Comparison of ENCODE assay signal across 11 mouse cellular contexts in genomic region chr4:133469122-133469521, GRCm38 (mm10). TPM values are rescaled to one million over a fixed set of nuclear protein-coding genes. Genes with fewer than 3 reads are reported as not detected.
DNase-seq lines count a peak whose midpoint lies in the region; ATAC-seq and TF ChIP-seq lines count a peak whose summit lies in the region.
"Had no signal": no experiment of that assay in that cellular context is flagged by ENCODE, and none has a peak within 500 bp of the region (broad histone marks: within the 10 kb centered on the region; RNA-seq: fewer than 3 reads in every experiment).

No protein-coding gene starts in this region.

- WGBS in forebrain, embryonic 10.5 days = 16% methylated on average over 12 of the region's 12 CpGs
- WGBS in forebrain, postnatal 0 days = 23% methylated on average over 12 of the region's 12 CpGs
- 14% methylated on average over 12 of the region's 12 CpGs for WGBS in lung, embryonic 15.5 days
- WGBS in intestine, embryonic 15.5 days = 10% methylated on average over 12 of the region's 12 CpGs
- WGBS in stomach, embryonic 14.5 days = 14% methylated on average over 12 of the region's 12 CpGs

- H3K9ac ChIP-seq in forebrain, postnatal 0 days = no peak overlapping the region
- no peak overlapping the region for H3K9ac ChIP-seq in lung, embryonic 15.5 days
- H3K9ac ChIP-seq in intestine, embryonic 15.5 days = no peak overlapping the region
- no peak overlapping the region for H3K9ac ChIP-seq in stomach, embryonic 14.5 days (replicated peaks; ENCODE audit: low read depth, low read length)

- no peak for ATAC-seq in forebrain, postnatal 0 days
- ATAC-seq in lung, embryonic 15.5 days (ENCODE audit: borderline replicate concordance, extremely low read depth, low FRiP score, low TSS enrichment) = no peak
- peak; percentile 54 for ATAC-seq in intestine, embryonic 15.5 days
- no peak for ATAC-seq in stomach, embryonic 14.5 days (ENCODE audit: insufficient number of reproducible peaks, insufficient read depth, low FRiP score, low read depth)

- DNase-seq in forebrain, embryonic 10.5 days (ENCODE audit: extremely low spot score, low spot score) = no peak
- DNase-seq in forebrain, postnatal 0 days = no peak
- DNase-seq in lung, postnatal 25 days (ENCODE audit: low spot score) = no peak
- no peak for DNase-seq in left cerebral cortex, adult 2 months (ENCODE audit: extremely low spot score in 1 of 2, low spot score in 2 of 2)
- no peak for DNase-seq in layer of hippocampus, postnatal 25 days (ENCODE audit: extremely low spot score in 1 of 2, low spot score in 1 of 2)
- DNase-seq: adrenal gland, postnatal 36 days; right cerebral cortex, postnatal 14 days had no signal

- H3K36me3 ChIP-seq in forebrain, embryonic 10.5 days (replicated peaks) = no peaks in the 10 kb centered on the region
- H3K36me3 ChIP-seq in forebrain, postnatal 0 days (ENCODE audit: insufficient read depth) = no peaks in the 10 kb centered on the region
- no peaks in the 10 kb centered on the region for H3K36me3 ChIP-seq in lung, embryonic 15.5 days
- H3K36me3 ChIP-seq in intestine, embryonic 15.5 days = no peaks in the 10 kb centered on the region
- H3K36me3 ChIP-seq in stomach, embryonic 14.5 days (ENCODE audit: control insufficient read depth, insufficient read depth, low read length) = no peaks in the 10 kb centered on the region

- H3K27ac ChIP-seq in forebrain, embryonic 10.5 days = no peak overlapping the region
- H3K27ac ChIP-seq in forebrain, postnatal 0 days (ENCODE audit: low read depth, low read length) = no peak overlapping the region
- H3K27ac ChIP-seq in lung, embryonic 15.5 days = no peak overlapping the region
- H3K27ac ChIP-seq in intestine, embryonic 15.5 days = no peak overlapping the region
- no peak overlapping the region for H3K27ac ChIP-seq in stomach, embryonic 14.5 days (ENCODE audit: low read length)
- no peak overlapping the region for H3K27ac ChIP-seq in left cerebral cortex, adult 2 months
- H3K27ac ChIP-seq: macrophage had no signal

- peaks cover 19% of the 10 kb centered on the region for H3K4me1 ChIP-seq in forebrain, embryonic 10.5 days
- H3K4me1 ChIP-seq in forebrain, postnatal 0 days (ENCODE audit: insufficient read depth) = no peaks in the 10 kb centered on the region
- H3K4me1 ChIP-seq in lung, embryonic 15.5 days = peaks cover 10% of the 10 kb centered on the region
- H3K4me1 ChIP-seq in intestine, embryonic 15.5 days (replicated peaks) = 0 out of 2 replicates have a peak, but pooled peaks cover 4% of the 10 kb centered on the region
- H3K4me1 ChIP-seq in stomach, embryonic 14.5 days (ENCODE audit: control insufficient read depth, insufficient read depth, low read length) = no peaks in the 10 kb centered on the region

- peaks cover 9% of the 10 kb centered on the region for H3K9me3 ChIP-seq in forebrain, embryonic 10.5 days
- no peaks in the 10 kb centered on the region for H3K9me3 ChIP-seq in forebrain, postnatal 0 days (ENCODE audit: low read length)
- H3K9me3 ChIP-seq in lung, embryonic 15.5 days = peaks cover 4% of the 10 kb centered on the region; the same call in 1 of the 2 replicates
- H3K9me3 ChIP-seq in intestine, embryonic 15.5 days = no peaks in the 10 kb centered on the region
- peaks cover 5% of the 10 kb centered on the region; the same call in 1 of the 2 replicates for H3K9me3 ChIP-seq in stomach, embryonic 14.5 days (ENCODE audit: control insufficient read depth, low read depth, low read length)

- TF ChIP-seq CTCF in forebrain, postnatal 0 days (IDR thresholded peaks at IDR 0.05; ENCODE audit: low read depth) = no peak
- TF ChIP-seq CTCF in left cerebral cortex, adult 2 months (IDR thresholded peaks at IDR 0.05) = no peak

- intact Hi-C loops in left cerebral cortex, adult 2 months (cut with DNase I) = no loop called here

- peaks cover 43% of the 10 kb centered on the region for H3K27me3 ChIP-seq in forebrain, embryonic 10.5 days (ENCODE audit: poor library complexity, severe bottlenecking)
- peaks cover 11% of the 10 kb centered on the region; the same call in 1 of the 2 replicates for H3K27me3 ChIP-seq in forebrain, postnatal 0 days (ENCODE audit: insufficient read depth, low read length)
- peaks cover 6% of the 10 kb centered on the region; the same call in 1 of the 2 replicates for H3K27me3 ChIP-seq in lung, embryonic 15.5 days
- no peaks in the 10 kb centered on the region for H3K27me3 ChIP-seq in intestine, embryonic 15.5 days (replicated peaks)
- no peaks in the 10 kb centered on the region for H3K27me3 ChIP-seq in stomach, embryonic 14.5 days (ENCODE audit: control insufficient read depth, insufficient read depth, low read length)

- peak overlapping the region; percentile 63 for H3K4me3 ChIP-seq in forebrain, embryonic 10.5 days
- no peak overlapping the region for H3K4me3 ChIP-seq in forebrain, postnatal 0 days (ENCODE audit: low read depth, low read length)
- H3K4me3 ChIP-seq in lung, embryonic 15.5 days = peak overlapping the region; percentile 14; the same call in 1 of the 2 replicates
- no peak overlapping the region for H3K4me3 ChIP-seq in intestine, embryonic 15.5 days (replicated peaks)
- no peak overlapping the region for H3K4me3 ChIP-seq in stomach, embryonic 14.5 days (ENCODE audit: low read depth, low read length)
- H3K4me3 ChIP-seq in left cerebral cortex, adult 2 months = no peak overlapping the region

- H3K4me2 ChIP-seq in forebrain, postnatal 0 days (ENCODE audit: low read depth) = no peak overlapping the region
- peak overlapping the region; percentile 97 for H3K4me2 ChIP-seq in lung, embryonic 15.5 days
- H3K4me2 ChIP-seq in intestine, embryonic 15.5 days (replicated peaks) = peak overlapping the region; percentile 98
- peak overlapping the region; percentile 57 for H3K4me2 ChIP-seq in stomach, embryonic 14.5 days (replicated peaks; ENCODE audit: low read depth, low read length)

RNA-seq across cellular contexts. Expression of gene Tent5b, which starts 10.8 kb away (rescaled TPM):
- polyA plus RNA-seq in forebrain, embryonic 10.5 days (2016; fragmentation: Nextera tagmentation; extraction: Ambion mirVana) = 0.71 and 1.2 TPM in 2 replicates
- total RNA-seq in forebrain, postnatal 0 days (2014; rRNA removed) = 0.23 and 0.62 TPM in 2 replicates
- 0.31 TPM in 2 replicates for polyA plus RNA-seq in forebrain, postnatal 0 days (2015; fragmentation: Nextera tagmentation; extraction: Ambion mirVana)
- polyA plus RNA-seq in lung, embryonic 15.5 days (2015; fragmentation: Nextera tagmentation; extraction: Ambion mirVana) = 1.5 and 1.9 TPM in 2 replicates
- polyA plus RNA-seq in intestine, embryonic 15.5 days (2015; fragmentation: Nextera tagmentation; extraction: Ambion mirVana) = 0.82 and 0.94 TPM in 2 replicates
- 0.39 and 0.45 TPM in 2 replicates for polyA plus RNA-seq in stomach, embryonic 14.5 days (2014; fragmentation: Nextera tagmentation; extraction: Ambion mirVana)
- not detected for total RNA-seq in left cerebral cortex, adult 2 months (2021)
- total RNA-seq in layer of hippocampus, postnatal 25 days (2021) = not detected
- polyA plus RNA-seq: macrophage had no signal

RNA-seq across cellular contexts. Expression of gene Trnp1, which starts 29.2 kb away (rescaled TPM):
- 0.36 and 0.48 TPM in 2 replicates for polyA plus RNA-seq in forebrain, embryonic 10.5 days (2016; fragmentation: Nextera tagmentation; extraction: Ambion mirVana)
- 25.7 and 32.1 TPM in 2 replicates for total RNA-seq in forebrain, postnatal 0 days (2014; rRNA removed)
- polyA plus RNA-seq in forebrain, postnatal 0 days (2015; fragmentation: Nextera tagmentation; extraction: Ambion mirVana) = 14.3 and 17.7 TPM in 2 replicates
- 0.79 and 1.2 TPM in 2 replicates for polyA plus RNA-seq in lung, embryonic 15.5 days (2015; fragmentation: Nextera tagmentation; extraction: Ambion mirVana)
- 1.6 and 1.7 TPM in 2 replicates for polyA plus RNA-seq in intestine, embryonic 15.5 days (2015; fragmentation: Nextera tagmentation; extraction: Ambion mirVana)
- 2.5 and 3.6 TPM in 2 replicates for polyA plus RNA-seq in stomach, embryonic 14.5 days (2014; fragmentation: Nextera tagmentation; extraction: Ambion mirVana)
- total RNA-seq in left cerebral cortex, adult 2 months (2021) = 100 to 1,000 TPM; 156 to 160 TPM
- total RNA-seq in layer of hippocampus, postnatal 25 days (2021) = 100 to 1,000 TPM; 183 to 201 TPM

RNA-seq across cellular contexts. Expression of gene Kdf1, which starts 49.6 kb away (rescaled TPM):
- 4.1 and 4.8 TPM in 2 replicates for polyA plus RNA-seq in forebrain, embryonic 10.5 days (2016; fragmentation: Nextera tagmentation; extraction: Ambion mirVana)
- 0.23 TPM in 1 of 2 replicates, not detected in the other for total RNA-seq in forebrain, postnatal 0 days (2014; rRNA removed)
- 0.40 and 0.92 TPM in 2 replicates for polyA plus RNA-seq in forebrain, postnatal 0 days (2015; fragmentation: Nextera tagmentation; extraction: Ambion mirVana)
- polyA plus RNA-seq in lung, embryonic 15.5 days (2015; fragmentation: Nextera tagmentation; extraction: Ambion mirVana) = 29.2 and 29.7 TPM in 2 replicates
- polyA plus RNA-seq in intestine, embryonic 15.5 days (2015; fragmentation: Nextera tagmentation; extraction: Ambion mirVana) = 40.5 and 45.1 TPM in 2 replicates
- 30.1 and 31.6 TPM in 2 replicates for polyA plus RNA-seq in stomach, embryonic 14.5 days (2014; fragmentation: Nextera tagmentation; extraction: Ambion mirVana)
- total RNA-seq in left cerebral cortex, adult 2 months (2021) = under 1 TPM in 1 of 2 experiments, not detected in 1; 0.28 TPM
- not detected for total RNA-seq in layer of hippocampus, postnatal 25 days (2021)
- polyA plus RNA-seq: macrophage had no signal

Comparison
In these comparisons a context has a peak if more than half of its experiments do, and no peak if none do; other contexts are left out.
1. H3K4me3 ChIP-seq: peak in forebrain, embryonic 10.5 days (single experiment) and lung, embryonic 15.5 days (single experiment); none in forebrain, postnatal 0 days (single experiment), intestine, embryonic 15.5 days (single experiment), stomach, embryonic 14.5 days (single experiment) and left cerebral cortex, adult 2 months (single experiment).